In the genomic region with DNA sequence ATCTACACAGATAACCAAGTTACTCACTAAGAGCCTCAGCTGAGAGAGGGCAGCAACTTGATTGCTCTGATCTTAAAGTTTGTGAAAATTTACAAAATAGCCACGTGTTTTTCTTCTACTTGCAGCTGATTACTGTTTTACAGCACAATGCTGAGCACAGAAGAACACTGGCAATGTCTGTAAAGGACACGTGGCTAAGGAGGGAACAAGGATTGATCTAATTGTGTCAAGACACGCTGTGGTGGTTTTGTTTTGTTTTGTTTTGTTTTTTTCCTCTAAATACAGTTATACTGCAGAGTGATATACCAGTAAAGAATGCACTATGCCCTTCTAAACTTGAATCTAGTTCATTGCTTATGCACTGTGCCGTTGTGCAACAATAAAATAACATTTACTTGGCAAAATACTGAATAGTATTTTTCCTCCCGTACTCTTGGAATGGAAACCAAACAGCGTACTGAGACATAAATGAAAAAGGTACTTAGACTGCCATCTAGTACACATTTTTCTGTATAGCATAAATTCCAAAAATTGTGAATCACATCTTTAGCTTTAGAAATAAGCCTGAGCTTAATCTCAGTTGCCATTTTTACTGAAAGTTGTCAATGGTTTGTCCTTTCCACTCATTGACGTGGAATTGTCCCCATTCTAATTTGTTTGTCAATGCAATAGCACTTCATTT, we compare ENCODE assay signal across 21 mouse cellular contexts.
DNase-seq lines count a peak whose midpoint lies in the region; ATAC-seq and TF ChIP-seq lines count a peak whose summit lies in the region.
"Had no signal": no experiment of that assay in that cellular context is flagged by ENCODE, and none has a peak within 500 bp of the region (broad histone marks: within the 10 kb centered on the region; RNA-seq: fewer than 3 reads in every experiment).

No protein-coding gene starts in this region.

- H3K27ac ChIP-seq in forebrain, embryonic 14.5 days (ENCODE audit: low read depth, low read length) = no peak overlapping the region
- no peak overlapping the region for H3K27ac ChIP-seq in forebrain, embryonic 11.5 days (ENCODE audit: low read depth, low read length)
- H3K27ac ChIP-seq in layer of hippocampus, adult 2 months = peak overlapping the region; percentile 72
- H3K27ac ChIP-seq: embryonic facial prominence, embryonic 15.5 days; forebrain, embryonic 10.5 days; heart, embryonic 10.5 days; hindbrain, embryonic 12.5 days; intestine, embryonic 15.5 days had no signal

- peak; percentile 70 for TF ChIP-seq CTCF in layer of hippocampus, adult 2 months (conservative IDR thresholded peaks at IDR 0.05)

- 69% methylated on average over 7 of the region's 7 CpGs for WGBS in forebrain, embryonic 14.5 days
- WGBS in forebrain, embryonic 11.5 days = 74% methylated on average over 7 of the region's 7 CpGs

- no peaks in the 10 kb centered on the region for H3K36me3 ChIP-seq in forebrain, embryonic 14.5 days (ENCODE audit: control insufficient read depth, insufficient read depth, low read length)
- H3K36me3 ChIP-seq in forebrain, embryonic 11.5 days (ENCODE audit: control insufficient read depth, insufficient read depth, low read length) = no peaks in the 10 kb centered on the region
- H3K36me3 ChIP-seq: embryonic facial prominence, embryonic 15.5 days; forebrain, embryonic 10.5 days; heart, embryonic 10.5 days; hindbrain, embryonic 12.5 days; intestine, embryonic 15.5 days had no signal

- H3K4me2 ChIP-seq in forebrain, embryonic 14.5 days (ENCODE audit: low read length) = no peak overlapping the region
- no peak overlapping the region for H3K4me2 ChIP-seq in forebrain, embryonic 11.5 days (ENCODE audit: low read depth, low read length, severe bottlenecking)
- H3K4me2 ChIP-seq: embryonic facial prominence, embryonic 15.5 days; hindbrain, embryonic 12.5 days; intestine, embryonic 15.5 days had no signal

- no peaks in the 10 kb centered on the region for H3K27me3 ChIP-seq in forebrain, embryonic 14.5 days (replicated peaks; ENCODE audit: control insufficient read depth, insufficient read depth, low read length)
- no peaks in the 10 kb centered on the region for H3K27me3 ChIP-seq in forebrain, embryonic 11.5 days (ENCODE audit: control insufficient read depth, insufficient read depth, low read length)
- H3K27me3 ChIP-seq: embryonic facial prominence, embryonic 15.5 days; hindbrain, embryonic 12.5 days; intestine, embryonic 15.5 days had no signal

- DNase-seq in forebrain, embryonic 14.5 days (ENCODE audit: low spot score) = peak; percentile 11
- no peak for DNase-seq in forebrain, embryonic 11.5 days (ENCODE audit: low spot score)
- no peak for DNase-seq in layer of hippocampus, adult 2 months (ENCODE audit: low spot score in 2 of 2)
- no peak for DNase-seq in layer of hippocampus, adult 8-10 months (ENCODE audit: low spot score in 2 of 2)
- peak; percentile 7 for DNase-seq in 416B (ENCODE audit: low read depth)
- peak; percentile 24 for DNase-seq in brain, embryonic 18.5 days (ENCODE audit: low read depth, low spot score)
- DNase-seq in cerebellum, postnatal 25 days = no peak
- DNase-seq: cerebellum, adult 18-20 months; cerebellum, postnatal 10 days; embryo, embryonic 11 days; gastrocnemius, postnatal 10 days; heart, adult 18-20 months; heart, postnatal 10 days; heart, postnatal 4 days; kidney, adult 2 months had no signal

- H3K9me3 ChIP-seq in forebrain, embryonic 14.5 days (replicated peaks; ENCODE audit: control insufficient read depth, low read length) = no peaks in the 10 kb centered on the region
- no peaks in the 10 kb centered on the region for H3K9me3 ChIP-seq in forebrain, embryonic 11.5 days (ENCODE audit: control insufficient read depth, low read length)
- H3K9me3 ChIP-seq: embryonic facial prominence, embryonic 15.5 days; forebrain, embryonic 10.5 days; heart, embryonic 10.5 days; hindbrain, embryonic 12.5 days; intestine, embryonic 15.5 days had no signal

- no peak for ATAC-seq in forebrain, embryonic 14.5 days
- ATAC-seq in forebrain, embryonic 11.5 days (replicated peaks; ENCODE audit: low FRiP score) = no peak
- ATAC-seq: intestine, embryonic 15.5 days had no signal

- H3K9ac ChIP-seq in forebrain, embryonic 14.5 days (ENCODE audit: low read length) = no peak overlapping the region
- H3K9ac ChIP-seq in forebrain, embryonic 11.5 days (ENCODE audit: low read length) = no peak overlapping the region
- H3K9ac ChIP-seq: embryonic facial prominence, embryonic 15.5 days; hindbrain, embryonic 12.5 days; intestine, embryonic 15.5 days had no signal

- no peaks in the 10 kb centered on the region for H3K4me1 ChIP-seq in forebrain, embryonic 14.5 days (ENCODE audit: control insufficient read depth, insufficient read depth, low read length)
- no peaks in the 10 kb centered on the region for H3K4me1 ChIP-seq in forebrain, embryonic 11.5 days (replicated peaks; ENCODE audit: control insufficient read depth, insufficient read depth, low read length)
- H3K4me1 ChIP-seq: embryonic facial prominence, embryonic 15.5 days; forebrain, embryonic 10.5 days; heart, embryonic 10.5 days; hindbrain, embryonic 12.5 days; intestine, embryonic 15.5 days had no signal

- H3K4me3 ChIP-seq in forebrain, embryonic 14.5 days (ENCODE audit: low read depth, low read length) = no peak overlapping the region
- H3K4me3 ChIP-seq in forebrain, embryonic 11.5 days (ENCODE audit: low read depth, low read length) = no peak overlapping the region
- peak overlapping the region; percentile 26 for H3K4me3 ChIP-seq in layer of hippocampus, adult 2 months
- H3K4me3 ChIP-seq: embryonic facial prominence, embryonic 15.5 days; erythroblast, embryonic 14.5 days; forebrain, embryonic 10.5 days; heart, embryonic 10.5 days; hindbrain, embryonic 12.5 days; intestine, embryonic 15.5 days had no signal

Comparison
In these comparisons a context has a peak if more than half of its experiments do, and no peak if none do; other contexts are left out.
1. DNase-seq: peak in forebrain, embryonic 14.5 days (single experiment), 416B (single experiment) and brain, embryonic 18.5 days (single experiment); none in forebrain, embryonic 11.5 days (single experiment), layer of hippocampus, adult 2 months (0 of 2), layer of hippocampus, adult 8-10 months (0 of 2) and cerebellum, postnatal 25 days (0 of 2).